In genomic region chr4:136035078-136035477, GRCm38 (mm10) we compare ENCODE assay signal across 28 mouse cellular contexts. TPM values are rescaled to one million over a fixed set of nuclear protein-coding genes. Genes with fewer than 3 reads are reported as not detected.
DNase-seq lines count a peak whose midpoint lies in the region; ATAC-seq and TF ChIP-seq lines count a peak whose summit lies in the region.
"Had no signal": no experiment of that assay in that cellular context is flagged by ENCODE, and none has a peak within 500 bp of the region (broad histone marks: within the 10 kb centered on the region; RNA-seq: fewer than 3 reads in every experiment).

No protein-coding gene starts in this region.

- no peaks in the 10 kb centered on the region for H3K27me3 ChIP-seq in midbrain, embryonic 11.5 days (ENCODE audit: control insufficient read depth, insufficient read depth, low read length)
- no peaks in the 10 kb centered on the region for H3K27me3 ChIP-seq in midbrain, embryonic 10.5 days (ENCODE audit: low read depth, poor library complexity, severe bottlenecking)
- H3K27me3 ChIP-seq in liver, embryonic 13.5 days, result no peaks in the 10 kb centered on the region
- H3K27me3 ChIP-seq: embryonic facial prominence, embryonic 15.5 days; heart, embryonic 13.5 days; hindbrain, embryonic 13.5 days; midbrain, embryonic 15.5 days; neural tube, embryonic 13.5 days; Patski had no signal

- no peaks in the 10 kb centered on the region for H3K9me3 ChIP-seq in midbrain, embryonic 11.5 days (ENCODE audit: control insufficient read depth, low read length)
- H3K9me3 ChIP-seq in midbrain, embryonic 10.5 days (replicated peaks), result no peaks in the 10 kb centered on the region
- H3K9me3 ChIP-seq in liver, embryonic 13.5 days (replicated peaks), result no peaks in the 10 kb centered on the region
- H3K9me3 ChIP-seq: embryonic facial prominence, embryonic 15.5 days; heart, embryonic 13.5 days; hindbrain, embryonic 13.5 days; limb, embryonic 10.5 days; midbrain, embryonic 15.5 days; neural tube, embryonic 13.5 days had no signal

- H3K4me1 ChIP-seq in midbrain, embryonic 11.5 days (ENCODE audit: control insufficient read depth, insufficient read depth, low read length), result peaks cover 13% of the 10 kb centered on the region
- peaks cover 18% of the 10 kb centered on the region for H3K4me1 ChIP-seq in midbrain, embryonic 10.5 days
- peaks cover 4% of the 10 kb centered on the region for H3K4me1 ChIP-seq in bone marrow, adult 2 months (ENCODE audit: control insufficient read depth, insufficient read depth, low read length)
- H3K4me1 ChIP-seq in liver, embryonic 13.5 days (replicated peaks), result peaks cover 36% of the 10 kb centered on the region

- 61% methylated on average over 4 of the region's 4 CpGs for WGBS in midbrain, embryonic 11.5 days
- 69% methylated on average over 4 of the region's 4 CpGs for WGBS in midbrain, embryonic 10.5 days
- WGBS in bone marrow, adult 2 months, result 45% methylated on average over 4 of the region's 4 CpGs
- 37% methylated on average over 4 of the region's 4 CpGs for WGBS in liver, embryonic 13.5 days (ENCODE audit: insufficient replicate concordance)

- peak; percentile 67 for DNase-seq in midbrain, embryonic 11.5 days (ENCODE audit: low spot score, missing footprints)
- no peak for DNase-seq in midbrain, embryonic 10.5 days (ENCODE audit: low spot score)
- no peak for DNase-seq in liver, embryonic 13.5 days
- DNase-seq in cerebellum, postnatal 25 days, result no peak
- DNase-seq in ovary, postnatal 36 days (ENCODE audit: low spot score), result no peak
- DNase-seq in thymus, postnatal 14 days, result no peak
- DNase-seq: B cell, adult 2 months; cerebellum, adult 8-10 months; gastrocnemius, postnatal 14 days; heart, adult 2 months; heart, postnatal 14 days; kidney, adult 11 months; thymus, adult 2 months had no signal

- no peak for ATAC-seq in midbrain, embryonic 11.5 days (ENCODE audit: low FRiP score)
- ATAC-seq in liver, embryonic 13.5 days (ENCODE audit: low read depth), result no peak
- ATAC-seq in monocyte, adult 5-6 weeks (replicated peaks; ENCODE audit: insufficient number of reproducible peaks, low FRiP score, low TSS enrichment, poor library complexity, severe bottlenecking), result peak; percentile 86
- ATAC-seq: forebrain, embryonic 14.5 days; lung, postnatal 0 days; midbrain, embryonic 15.5 days; Patski had no signal

- H3K4me3 ChIP-seq in midbrain, embryonic 11.5 days (ENCODE audit: low read depth, low read length), result no peak overlapping the region
- no peak overlapping the region for H3K4me3 ChIP-seq in midbrain, embryonic 10.5 days
- no peak overlapping the region for H3K4me3 ChIP-seq in bone marrow, adult 2 months (replicated peaks; ENCODE audit: control insufficient read depth, low read depth, low read length)
- H3K4me3 ChIP-seq in liver, embryonic 13.5 days (replicated peaks), result no peak overlapping the region
- H3K4me3 ChIP-seq: embryonic facial prominence, embryonic 15.5 days; heart, adult 2 months; heart, embryonic 13.5 days; hindbrain, embryonic 13.5 days; limb, embryonic 10.5 days; midbrain, embryonic 15.5 days; myocyte; neural tube, embryonic 13.5 days had no signal

- no peaks in the 10 kb centered on the region for H3K36me3 ChIP-seq in midbrain, embryonic 11.5 days (ENCODE audit: control insufficient read depth, insufficient read depth, low read length)
- H3K36me3 ChIP-seq in midbrain, embryonic 10.5 days, result 0 out of 2 replicates have a peak, but pooled peaks cover 2% of the 10 kb centered on the region
- H3K36me3 ChIP-seq in liver, embryonic 13.5 days, result no peaks in the 10 kb centered on the region
- H3K36me3 ChIP-seq: embryonic facial prominence, embryonic 15.5 days; heart, embryonic 13.5 days; hindbrain, embryonic 13.5 days; limb, embryonic 10.5 days; midbrain, embryonic 15.5 days had no signal

- TF ChIP-seq POLR2A in bone marrow, adult 2 months (IDR thresholded peaks at IDR 0.05; ENCODE audit: borderline replicate concordance, control insufficient read depth, low read depth, low read length), result no peak

- H3K4me2 ChIP-seq in midbrain, embryonic 11.5 days, result no peak overlapping the region
- no peak overlapping the region for H3K4me2 ChIP-seq in liver, embryonic 13.5 days
- H3K4me2 ChIP-seq: embryonic facial prominence, embryonic 15.5 days; heart, embryonic 13.5 days; hindbrain, embryonic 13.5 days; midbrain, embryonic 15.5 days; neural tube, embryonic 13.5 days had no signal

- TF ChIP-seq CTCF in bone marrow, adult 2 months (IDR thresholded peaks at IDR 0.05; ENCODE audit: control insufficient read depth, insufficient read depth, low read length), result no peak

- H3K9ac ChIP-seq in midbrain, embryonic 11.5 days (ENCODE audit: low read length), result no peak overlapping the region
- H3K9ac ChIP-seq in liver, embryonic 13.5 days, result no peak overlapping the region
- H3K9ac ChIP-seq: embryonic facial prominence, embryonic 15.5 days; heart, embryonic 13.5 days; hindbrain, embryonic 13.5 days; liver, embryonic 14.5 days; midbrain, embryonic 15.5 days; neural tube, embryonic 13.5 days had no signal

- H3K27ac ChIP-seq in midbrain, embryonic 11.5 days (ENCODE audit: low read depth, low read length), result no peak overlapping the region
- H3K27ac ChIP-seq in midbrain, embryonic 10.5 days (replicated peaks), result no peak overlapping the region
- 0 out of 2 replicates have a peak overlapping the region, but pooled peaks have one; percentile 16 for H3K27ac ChIP-seq in bone marrow, adult 2 months (ENCODE audit: control insufficient read depth, insufficient read depth, low read depth, low read length, poor library complexity)
- H3K27ac ChIP-seq in liver, embryonic 13.5 days, result peak overlapping the region; percentile 68
- H3K27ac ChIP-seq: embryonic facial prominence, embryonic 15.5 days; heart, adult 2 months; heart, embryonic 13.5 days; hindbrain, embryonic 13.5 days; kidney, postnatal 0 days; limb, embryonic 10.5 days; liver, embryonic 14.5 days; midbrain, embryonic 15.5 days; neural tube, embryonic 13.5 days; stomach, postnatal 0 days had no signal

RNA-seq across cellular contexts. Expression of gene Eloa, which starts 13.5 kb away (rescaled TPM):
- 42.8 and 43.6 TPM in 2 replicates for polyA plus RNA-seq in midbrain, embryonic 11.5 days (2014; fragmentation: Nextera tagmentation; extraction: Ambion mirVana)
- 34.7 and 36.1 TPM in 2 replicates for polyA plus RNA-seq in midbrain, embryonic 10.5 days (2016; fragmentation: Nextera tagmentation; extraction: Ambion mirVana)
- polyA plus RNA-seq in bone marrow, adult 2 months (2011; ENCODE audit: insufficient read depth, insufficient read length, low replicate concordance, missing spikeins), result 16.8 and 22.9 TPM in 2 replicates
- 27.7 and 35.1 TPM in 2 replicates for polyA plus RNA-seq in liver, embryonic 13.5 days (2015; fragmentation: Nextera tagmentation; extraction: Ambion mirVana)
- 58.0 to 71.9 TPM (median 68.5 TPM) in 3 replicates for total RNA-seq in monocyte, adult 5-6 weeks (2017)

RNA-seq across cellular contexts. Expression of gene Rpl11, which starts 18.1 kb away (rescaled TPM):
- polyA plus RNA-seq in midbrain, embryonic 11.5 days (2014; fragmentation: Nextera tagmentation; extraction: Ambion mirVana), result 333 and 390 TPM in 2 replicates
- 407 and 486 TPM in 2 replicates for polyA plus RNA-seq in midbrain, embryonic 10.5 days (2016; fragmentation: Nextera tagmentation; extraction: Ambion mirVana)
- 682 and 1,270 TPM in 2 replicates for polyA plus RNA-seq in bone marrow, adult 2 months (2011; ENCODE audit: insufficient read depth, insufficient read length, low replicate concordance, missing spikeins)
- polyA plus RNA-seq in liver, embryonic 13.5 days (2015; fragmentation: Nextera tagmentation; extraction: Ambion mirVana), result 341 and 377 TPM in 2 replicates
- 392 to 636 TPM (median 589 TPM) in 3 replicates for total RNA-seq in monocyte, adult 5-6 weeks (2017)

RNA-seq across cellular contexts. Expression of gene Pithd1, which starts 48.0 kb away (rescaled TPM):
- 64.8 and 65.8 TPM in 2 replicates for polyA plus RNA-seq in midbrain, embryonic 11.5 days (2014; fragmentation: Nextera tagmentation; extraction: Ambion mirVana)
- polyA plus RNA-seq in midbrain, embryonic 10.5 days (2016; fragmentation: Nextera tagmentation; extraction: Ambion mirVana), result 66.3 and 69.6 TPM in 2 replicates
- polyA plus RNA-seq in bone marrow, adult 2 months (2011; ENCODE audit: insufficient read depth, insufficient read length, low replicate concordance, missing spikeins), result 48.2 and 49.8 TPM in 2 replicates
- polyA plus RNA-seq in liver, embryonic 13.5 days (2015; fragmentation: Nextera tagmentation; extraction: Ambion mirVana), result 99.8 and 111 TPM in 2 replicates
- 33.5 to 49.4 TPM (median 35.4 TPM) in 3 replicates for total RNA-seq in monocyte, adult 5-6 weeks (2017)

Comparison
In these comparisons a context has a peak if more than half of its experiments do, and no peak if none do; other contexts are left out.
1. H3K27ac ChIP-seq: peak in bone marrow, adult 2 months (single experiment) and liver, embryonic 13.5 days (single experiment); none in midbrain, embryonic 11.5 days (single experiment) and midbrain, embryonic 10.5 days (single experiment).